Mouse (Mus musculus) kidney, adult 2 months (tissue): ENCODE results near the gene Ush1c.

ENCODE experiments used
- CTCF ChIP-seq: fragments of 200-500 bp; conservative IDR thresholded peaks from 2 replicates; pipeline ENCODE4 v1.5.1; 2011; ENCODE audit warnings: low read depth, mild to moderate bottlenecking, control low read depth, low read length, moderate library complexity, mixed read lengths; ENCODE audit not compliant: insufficient read depth, insufficient read length
- POLR2A ChIP-seq: fragments of 200-500 bp; IDR thresholded peaks from one replicate; pipeline ENCODE4 v1.6.1; 2011; ENCODE audit warnings: low read depth, low read length, control low read depth

- no peak for TF ChIP-seq CTCF
- no peak for TF ChIP-seq POLR2A
Measured at GRCm38 (mm10) chr7:46162132-46162727, 76.1 kb downstream of the Ush1c start.
